Mouse (Mus musculus): Measurements from ENCODE around the gene Lin7b. TPM values are rescaled to one million over a fixed set of nuclear protein-coding genes. Genes with fewer than 3 reads are reported as not detected.

Lin7b gene
- polyA plus RNA-seq, 1 experiment from 2014 or later, result 0.79 TPM

Other genes with a start within 250 kb of the Lin7b start
- 2,260 and 2,287 TPM in 2 replicates for gene Rps11, start 246.1 kb downstream of the Lin7b start, polyA plus RNA-seq (2015; fragmentation: Nextera tagmentation; extraction: Ambion mirVana)
- gene Rpl13a, start 241.8 kb downstream of the Lin7b start, polyA plus RNA-seq (2015; fragmentation: Nextera tagmentation; extraction: Ambion mirVana), result 2,581 and 2,590 TPM in 2 replicates
- 1.5 and 2.2 TPM in 2 replicates for gene Gm45713, start 234.4 kb downstream of the Lin7b start, polyA plus RNA-seq (2015; fragmentation: Nextera tagmentation; extraction: Ambion mirVana)
- gene Flt3l, start 234.2 kb downstream of the Lin7b start, polyA plus RNA-seq (2015; fragmentation: Nextera tagmentation; extraction: Ambion mirVana), result 21.5 and 24.5 TPM in 2 replicates
- 88.2 and 93.1 TPM in 2 replicates for gene Pih1d1, start 216.3 kb downstream of the Lin7b start, polyA plus RNA-seq (2015; fragmentation: Nextera tagmentation; extraction: Ambion mirVana)
- gene Aldh16a1, start 216.0 kb downstream of the Lin7b start, polyA plus RNA-seq (2015; fragmentation: Nextera tagmentation; extraction: Ambion mirVana), result 41.6 and 43.3 TPM in 2 replicates
- 0.06 TPM in 1 of 2 replicates, not detected in the other for gene Slc17a7, start 206.6 kb downstream of the Lin7b start, polyA plus RNA-seq (2015; fragmentation: Nextera tagmentation; extraction: Ambion mirVana)
- not detected in 2 replicates for gene Gfy, start 191.0 kb downstream of the Lin7b start, polyA plus RNA-seq (2015; fragmentation: Nextera tagmentation; extraction: Ambion mirVana)
- not detected in 2 replicates for gene Pth2, start 189.6 kb downstream of the Lin7b start, polyA plus RNA-seq (2015; fragmentation: Nextera tagmentation; extraction: Ambion mirVana)
- 0.20 and 0.37 TPM in 2 replicates for gene Ccdc155, start 165.7 kb downstream of the Lin7b start, polyA plus RNA-seq (2015; fragmentation: Nextera tagmentation; extraction: Ambion mirVana)
- 5.1 and 7.6 TPM in 2 replicates for gene Dkkl1, start 158.4 kb downstream of the Lin7b start, polyA plus RNA-seq (2015; fragmentation: Nextera tagmentation; extraction: Ambion mirVana)
- gene Tead2, start 154.8 kb downstream of the Lin7b start, polyA plus RNA-seq (2015; fragmentation: Nextera tagmentation; extraction: Ambion mirVana), result 4.8 and 5.1 TPM in 2 replicates
- gene Cd37, start 131.5 kb downstream of the Lin7b start, polyA plus RNA-seq (2015; fragmentation: Nextera tagmentation; extraction: Ambion mirVana), result 143 and 146 TPM in 2 replicates
- 0.17 TPM in 1 of 2 replicates, not detected in the other for gene Slc6a16, start 129.5 kb downstream of the Lin7b start, polyA plus RNA-seq (2015; fragmentation: Nextera tagmentation; extraction: Ambion mirVana)
- gene Slc6a21, start 93.1 kb downstream of the Lin7b start, polyA plus RNA-seq (2015; fragmentation: Nextera tagmentation; extraction: Ambion mirVana), result 0.08 TPM in 1 of 2 replicates, not detected in the other
- gene Trpm4, start 36.8 kb downstream of the Lin7b start, polyA plus RNA-seq (2015; fragmentation: Nextera tagmentation; extraction: Ambion mirVana), result 4.9 and 5.2 TPM in 2 replicates
- gene Hrc, start 35.3 kb downstream of the Lin7b start, polyA plus RNA-seq (2015; fragmentation: Nextera tagmentation; extraction: Ambion mirVana), result 0.08 and 0.09 TPM in 2 replicates
- gene Ppfia3, start 3.6 kb downstream of the Lin7b start, polyA plus RNA-seq (2015; fragmentation: Nextera tagmentation; extraction: Ambion mirVana), result 0.27 and 0.49 TPM in 2 replicates
- 198 and 222 TPM in 2 replicates for gene Snrnp70, start 25.2 kb upstream of the Lin7b start, polyA plus RNA-seq (2015; fragmentation: Nextera tagmentation; extraction: Ambion mirVana)
- gene Kcna7, start 35.1 kb upstream of the Lin7b start, polyA plus RNA-seq (2015; fragmentation: Nextera tagmentation; extraction: Ambion mirVana), result 0.14 and 0.34 TPM in 2 replicates
- gene Ntf5, start 43.1 kb upstream of the Lin7b start, polyA plus RNA-seq (2015; fragmentation: Nextera tagmentation; extraction: Ambion mirVana), result 3.9 and 4.2 TPM in 2 replicates
- not detected in 2 replicates for gene Lhb, start 50.2 kb upstream of the Lin7b start, polyA plus RNA-seq (2015; fragmentation: Nextera tagmentation; extraction: Ambion mirVana)
- 9.4 and 10.5 TPM in 2 replicates for gene Gys1, start 64.3 kb upstream of the Lin7b start, polyA plus RNA-seq (2015; fragmentation: Nextera tagmentation; extraction: Ambion mirVana)
- gene Ruvbl2, start 67.5 kb upstream of the Lin7b start, polyA plus RNA-seq (2015; fragmentation: Nextera tagmentation; extraction: Ambion mirVana), result 129 and 143 TPM in 2 replicates
- 3,702 and 3,772 TPM in 2 replicates for gene Ftl1, start 89.3 kb upstream of the Lin7b start, polyA plus RNA-seq (2015; fragmentation: Nextera tagmentation; extraction: Ambion mirVana)
- gene Bax, start 96.3 kb upstream of the Lin7b start, polyA plus RNA-seq (2015; fragmentation: Nextera tagmentation; extraction: Ambion mirVana), result 177 and 178 TPM in 2 replicates
- 2.6 and 2.8 TPM in 2 replicates for gene Tulp2, start 111.3 kb upstream of the Lin7b start, polyA plus RNA-seq (2015; fragmentation: Nextera tagmentation; extraction: Ambion mirVana)
- not detected in 2 replicates for gene Gm45808, start 116.2 kb upstream of the Lin7b start, polyA plus RNA-seq (2015; fragmentation: Nextera tagmentation; extraction: Ambion mirVana)
- gene Dhdh, start 118.2 kb upstream of the Lin7b start, polyA plus RNA-seq (2015; fragmentation: Nextera tagmentation; extraction: Ambion mirVana), result 1.1 and 1.5 TPM in 2 replicates
- gene Nucb1, start 139.8 kb upstream of the Lin7b start, polyA plus RNA-seq (2015; fragmentation: Nextera tagmentation; extraction: Ambion mirVana), result 110 and 111 TPM in 2 replicates
- gene Ppp1r15a, start 155.7 kb upstream of the Lin7b start, polyA plus RNA-seq (2015; fragmentation: Nextera tagmentation; extraction: Ambion mirVana), result 16.2 and 17.2 TPM in 2 replicates
- 3.3 and 4.6 TPM in 2 replicates for gene Plekha4, start 155.7 kb upstream of the Lin7b start, polyA plus RNA-seq (2015; fragmentation: Nextera tagmentation; extraction: Ambion mirVana)
- gene Hsd17b14, start 184.3 kb upstream of the Lin7b start, polyA plus RNA-seq (2015; fragmentation: Nextera tagmentation; extraction: Ambion mirVana), result 1.1 and 1.2 TPM in 2 replicates
- gene Bcat2, start 199.6 kb upstream of the Lin7b start, polyA plus RNA-seq (2015; fragmentation: Nextera tagmentation; extraction: Ambion mirVana), result 86.5 and 87.3 TPM in 2 replicates
- gene Fgf21, start 244.9 kb upstream of the Lin7b start, polyA plus RNA-seq (2015; fragmentation: Nextera tagmentation; extraction: Ambion mirVana), result 17.5 and 20.5 TPM in 2 replicates
- 1.4 and 3.2 TPM in 2 replicates for gene Fut1, start 246.7 kb upstream of the Lin7b start, polyA plus RNA-seq (2015; fragmentation: Nextera tagmentation; extraction: Ambion mirVana)

Data from thymus, postnatal 0 days (tissue).